Mouse (Mus musculus): ENCODE results near the gene Kctd19.
A peak's percentile ranks its signal among the peaks of the same experiment; 100 is the strongest.

The Kctd19 gene

DNA sequence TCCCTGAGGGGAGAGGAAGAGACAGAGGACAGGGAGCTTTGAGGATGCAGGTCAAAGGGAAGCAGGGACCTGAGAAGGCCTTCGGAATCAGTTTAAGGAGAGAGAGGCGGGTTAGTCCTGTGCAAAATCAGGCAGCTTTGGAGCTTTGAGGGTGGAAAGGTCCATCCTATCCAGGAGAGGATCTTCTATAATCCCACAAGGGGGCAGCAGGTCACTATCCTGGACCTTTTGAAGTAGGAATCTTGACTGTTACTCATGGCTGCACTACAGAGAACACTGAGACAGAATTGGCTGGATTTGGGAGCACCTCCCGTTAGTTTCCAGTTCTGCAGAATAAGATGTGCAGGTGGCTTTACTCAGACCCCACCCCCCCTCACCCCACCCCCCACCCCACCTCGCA is 53.7 kb downstream of the Kctd19 start:
- DNase-seq (ENCODE audit: low read depth, low spot score) = no peak

DNA sequence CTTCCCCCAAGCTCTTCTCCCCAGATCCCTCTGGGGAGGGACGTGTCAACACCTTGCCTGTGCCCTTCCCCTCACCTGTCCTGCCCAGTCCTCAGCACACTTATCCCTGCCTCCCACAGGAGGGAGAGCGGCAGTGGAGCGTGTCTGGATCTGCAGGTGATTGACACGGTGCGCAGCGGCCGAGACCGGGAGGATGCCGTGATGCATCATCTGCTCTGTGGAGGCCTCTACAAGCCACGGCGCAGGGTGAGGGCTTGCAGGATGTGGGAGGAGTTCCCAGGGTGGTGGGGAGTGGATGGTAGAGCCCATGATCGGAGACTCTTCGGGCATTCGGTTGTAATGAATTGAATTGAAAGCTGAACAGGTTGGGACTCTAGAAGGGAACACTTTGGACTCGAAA is 54.1 kb downstream of the Kctd19 start:
- no peak for DNase-seq (ENCODE audit: low read depth, low spot score)

DNA sequence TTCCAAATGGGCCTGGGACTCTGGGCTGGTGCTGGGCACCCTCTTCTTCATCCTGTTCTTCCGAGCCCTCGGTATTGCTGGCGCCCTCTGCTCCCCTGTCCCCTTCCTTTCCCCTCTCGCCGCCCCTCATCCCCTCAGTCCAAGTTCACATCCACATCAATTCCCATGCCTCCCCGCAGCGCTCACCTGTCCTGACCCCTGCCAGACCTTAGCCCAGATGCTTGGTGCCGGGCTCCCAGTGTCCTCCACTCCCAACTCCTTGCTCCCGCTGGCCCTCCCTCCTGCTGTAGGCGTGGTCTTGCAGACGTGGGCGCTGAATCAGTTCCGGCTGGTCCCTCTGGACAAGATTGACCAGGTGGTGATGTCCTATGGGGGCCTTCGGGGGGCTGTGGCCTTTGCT is 56.6 kb downstream of the Kctd19 start:
- no peak for DNase-seq (ENCODE audit: low read depth, low spot score)

DNA sequence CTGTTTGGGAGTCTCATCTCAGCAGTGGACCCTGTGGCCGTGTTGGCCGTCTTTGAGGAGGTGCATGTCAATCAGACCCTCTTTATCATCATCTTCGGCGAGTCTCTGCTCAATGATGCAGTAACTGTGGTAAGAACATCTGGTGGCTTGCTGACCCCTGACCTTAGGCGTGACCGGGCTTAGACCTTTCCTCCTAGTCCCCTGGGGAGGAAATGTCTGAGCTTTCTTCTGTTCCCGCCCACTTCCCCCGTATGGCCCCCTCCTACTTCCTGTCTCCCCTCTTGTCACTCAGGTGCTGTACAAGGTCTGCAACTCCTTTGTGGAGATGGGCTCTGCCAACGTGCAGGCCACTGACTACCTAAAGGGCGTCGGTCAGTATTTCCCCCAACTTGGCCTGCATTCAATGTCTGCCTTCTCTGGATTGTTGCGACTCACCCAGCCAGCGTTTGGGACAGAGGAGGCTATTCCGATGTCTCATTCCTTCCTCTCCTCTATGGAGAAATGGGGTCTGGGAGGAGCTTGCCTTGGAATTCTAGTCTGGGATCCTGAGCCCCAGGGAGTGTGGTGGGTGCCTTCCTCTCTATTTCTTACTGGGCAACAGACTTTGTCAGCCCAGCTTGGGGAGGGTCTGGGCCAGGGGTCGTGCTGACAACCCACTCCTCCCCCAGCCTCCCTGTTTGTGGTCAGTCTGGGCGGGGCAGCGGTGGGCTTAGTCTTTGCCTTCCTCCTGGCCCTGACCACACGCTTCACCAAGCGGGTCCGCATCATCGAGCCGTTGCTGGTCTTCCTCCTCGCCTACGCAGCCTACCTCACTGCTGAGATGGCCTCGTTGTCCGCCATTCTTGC is 57.9 kb downstream of the Kctd19 start:
- DNase-seq (ENCODE audit: low read depth, low spot score) = no peak

DNA sequence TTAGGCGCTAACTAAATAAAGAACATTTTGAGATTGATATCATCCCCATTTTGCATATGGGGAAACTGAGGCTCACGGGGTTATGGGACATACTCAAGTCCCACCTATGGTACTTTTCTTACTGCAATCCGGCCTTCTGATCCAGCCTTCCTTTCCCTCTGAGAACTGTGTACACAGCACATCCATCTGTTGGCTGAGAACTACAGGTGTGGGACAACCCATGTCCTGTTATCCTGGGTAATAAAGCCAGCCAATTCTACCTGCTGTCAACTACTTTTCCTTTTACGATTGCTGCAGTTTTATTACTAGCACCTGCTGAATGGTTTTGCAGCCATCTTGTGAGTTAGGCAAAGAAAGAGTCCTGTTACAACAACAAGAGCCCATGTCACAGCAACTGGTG is 58.8 kb downstream of the Kctd19 start:
- DNase-seq (ENCODE audit: low read depth, low spot score) = no peak

DNA sequence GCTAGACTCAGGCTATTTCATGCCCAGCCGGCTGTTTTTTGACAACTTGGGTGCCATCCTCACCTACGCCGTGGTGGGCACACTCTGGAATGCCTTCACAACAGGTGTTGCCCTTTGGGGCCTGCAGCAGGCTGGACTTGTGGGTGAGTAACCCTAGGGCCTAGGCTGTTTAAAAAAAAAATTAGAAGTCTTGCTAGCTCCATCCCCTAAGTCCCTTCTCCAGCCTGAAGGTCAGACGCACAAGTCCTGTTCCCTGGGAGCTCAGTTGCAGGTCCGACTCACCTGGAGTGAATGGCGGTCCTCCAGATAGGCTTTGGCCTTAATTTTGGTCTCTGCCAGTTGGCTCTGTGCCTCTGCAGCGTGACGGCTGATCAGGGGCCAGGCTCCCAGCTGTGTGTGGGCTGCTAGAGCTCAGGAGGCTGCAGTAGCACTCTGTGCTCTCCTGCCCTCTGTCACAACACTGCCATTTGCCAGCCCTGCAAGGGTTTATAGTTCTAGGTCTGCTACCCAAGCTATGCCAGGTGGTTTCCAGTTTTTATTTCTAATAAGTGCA is 59.6 kb downstream of the Kctd19 start:
- DNase-seq (ENCODE audit: low read depth, low spot score) = no peak

DNA sequence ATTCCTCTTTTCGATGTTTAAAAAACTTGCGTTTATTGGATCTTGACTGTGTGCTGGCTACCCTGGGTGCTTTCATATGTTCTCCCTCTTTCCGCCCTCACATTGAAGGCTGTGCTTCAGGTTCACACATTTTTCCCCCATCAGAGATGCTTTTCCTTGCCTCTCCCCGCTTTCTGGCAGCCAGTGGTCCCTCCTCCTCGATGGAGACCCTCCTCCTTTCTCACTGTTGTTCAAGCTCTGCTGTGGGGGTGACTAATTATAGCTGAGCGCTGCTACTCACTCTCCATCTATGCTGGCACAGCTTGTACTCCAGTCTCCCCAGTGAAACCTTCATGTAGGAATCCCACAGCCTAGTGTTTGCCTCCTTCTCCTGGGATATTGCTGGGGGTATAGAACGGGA is 63.1 kb downstream of the Kctd19 start:
- DNase-seq (ENCODE audit: low read depth, low spot score) = no peak

DNA sequence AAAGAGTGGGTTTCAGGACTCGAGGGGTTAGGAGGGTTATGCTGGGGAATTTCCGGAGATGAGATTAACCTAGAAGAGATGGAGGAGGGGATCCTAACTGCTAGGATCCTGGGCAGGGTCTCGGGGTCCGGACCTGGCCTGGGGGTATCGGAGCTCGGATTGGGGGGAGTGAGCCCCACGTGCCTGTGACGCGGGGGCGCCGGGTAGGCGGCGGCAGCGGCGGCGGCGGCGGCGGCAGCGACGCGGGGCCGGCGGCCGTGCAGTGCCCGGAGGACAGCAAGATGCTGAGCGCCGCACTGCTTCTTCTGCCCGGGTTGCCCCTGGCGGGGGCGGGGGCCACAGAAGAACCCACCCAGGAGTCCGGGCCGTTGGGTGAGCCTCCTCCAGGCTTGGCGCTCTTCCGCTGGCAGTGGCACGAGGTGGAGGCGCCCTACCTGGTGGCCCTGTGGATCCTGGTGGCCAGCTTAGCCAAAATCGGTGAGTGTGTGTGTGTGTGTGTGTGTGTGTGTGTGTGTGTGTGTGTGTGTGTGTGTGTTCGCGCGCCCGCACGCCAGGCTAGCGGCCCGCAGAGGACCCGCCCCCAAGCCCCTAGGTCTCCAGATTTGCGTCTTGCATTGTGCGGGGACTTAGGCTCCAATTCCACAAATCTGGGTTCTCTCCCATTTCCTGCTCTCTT is 64.1 kb downstream of the Kctd19 start:
- DNase-seq (ENCODE audit: low read depth, low spot score) = no peak

DNA sequence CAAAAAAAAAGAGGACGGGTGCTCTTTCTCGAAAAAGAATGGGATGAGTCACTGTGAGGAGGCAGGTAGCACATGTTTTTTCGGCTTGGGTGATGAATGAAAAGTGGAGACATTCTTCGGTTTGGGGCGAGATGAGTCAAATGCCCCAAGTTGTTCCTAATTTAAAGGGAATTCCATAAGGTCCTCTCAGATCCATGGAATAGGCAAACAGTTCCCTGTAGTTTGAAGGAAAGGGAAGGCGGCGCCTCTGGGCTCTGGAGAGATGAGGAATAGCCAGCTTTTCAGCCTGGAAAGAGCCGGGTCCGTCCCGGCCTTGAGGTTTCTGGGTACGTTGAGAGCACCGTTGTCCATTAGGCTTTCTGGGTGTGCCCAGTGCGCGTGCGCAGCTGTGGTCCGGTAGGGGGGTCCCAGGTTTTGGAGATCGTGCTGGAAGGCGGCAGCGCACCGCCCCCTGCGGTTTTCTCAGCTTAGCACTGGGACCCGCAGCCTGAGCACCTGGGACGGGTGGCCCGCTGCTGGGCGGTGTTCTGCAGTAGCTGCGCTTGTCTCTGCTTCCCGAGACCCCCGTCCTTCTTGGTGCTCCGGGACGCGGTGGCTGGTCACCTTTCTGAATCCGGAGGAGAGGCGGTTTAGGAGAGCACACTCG is 64.7 kb downstream of the Kctd19 start, which contains the start of gene Slc9a5:
TSS of gene Slc9a5 (plus strand) at position 394 of the 646 bp plus-strand sequence.
- DNase-seq (ENCODE audit: low read depth, low spot score) = no peak

DNA sequence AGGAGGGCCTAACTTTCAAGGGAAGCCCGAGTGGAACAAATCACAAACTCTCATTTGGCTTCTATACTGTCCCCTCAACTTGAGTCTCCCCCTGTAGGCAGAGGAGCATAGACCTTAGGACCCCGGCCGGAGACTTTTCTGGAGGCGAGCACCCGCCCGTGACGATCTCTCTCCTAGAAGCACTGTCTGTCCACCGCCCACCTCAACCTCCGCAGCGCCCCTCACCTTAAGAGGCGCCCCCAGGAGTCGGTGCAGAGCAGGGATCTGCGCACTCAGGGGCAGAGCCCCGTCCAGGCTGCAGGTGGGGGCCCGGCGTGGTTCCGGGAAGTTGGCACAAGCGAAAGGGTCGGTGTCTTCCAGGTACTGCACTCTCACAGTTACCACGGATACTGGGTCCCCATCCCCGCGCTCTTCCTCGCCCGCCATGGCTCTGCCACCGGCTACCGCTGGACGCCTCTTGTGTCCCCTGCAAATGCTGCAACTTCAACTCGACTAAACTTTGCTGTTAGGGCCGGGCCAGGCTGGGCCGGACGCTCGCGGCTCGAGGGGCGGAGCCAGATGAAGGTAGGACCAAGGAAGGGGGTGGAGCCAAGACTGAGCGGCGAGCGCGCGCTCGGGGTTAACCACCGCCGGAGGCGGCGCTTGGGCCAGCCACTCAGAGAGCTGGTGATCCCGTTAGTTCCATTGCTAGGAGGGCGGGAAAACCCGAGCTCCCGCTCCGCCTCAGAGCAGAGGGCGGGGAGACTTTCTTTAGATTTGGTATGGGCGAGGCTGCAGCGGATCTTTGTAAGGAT is 65.7 kb downstream of the Kctd19 start, which contains the start of gene Fhod1:
TSS of gene Fhod1 (minus strand) at position 526 of the 794 bp plus-strand sequence.
- DNase-seq (ENCODE audit: low read depth, low spot score) = peak; percentile 79

DNA sequence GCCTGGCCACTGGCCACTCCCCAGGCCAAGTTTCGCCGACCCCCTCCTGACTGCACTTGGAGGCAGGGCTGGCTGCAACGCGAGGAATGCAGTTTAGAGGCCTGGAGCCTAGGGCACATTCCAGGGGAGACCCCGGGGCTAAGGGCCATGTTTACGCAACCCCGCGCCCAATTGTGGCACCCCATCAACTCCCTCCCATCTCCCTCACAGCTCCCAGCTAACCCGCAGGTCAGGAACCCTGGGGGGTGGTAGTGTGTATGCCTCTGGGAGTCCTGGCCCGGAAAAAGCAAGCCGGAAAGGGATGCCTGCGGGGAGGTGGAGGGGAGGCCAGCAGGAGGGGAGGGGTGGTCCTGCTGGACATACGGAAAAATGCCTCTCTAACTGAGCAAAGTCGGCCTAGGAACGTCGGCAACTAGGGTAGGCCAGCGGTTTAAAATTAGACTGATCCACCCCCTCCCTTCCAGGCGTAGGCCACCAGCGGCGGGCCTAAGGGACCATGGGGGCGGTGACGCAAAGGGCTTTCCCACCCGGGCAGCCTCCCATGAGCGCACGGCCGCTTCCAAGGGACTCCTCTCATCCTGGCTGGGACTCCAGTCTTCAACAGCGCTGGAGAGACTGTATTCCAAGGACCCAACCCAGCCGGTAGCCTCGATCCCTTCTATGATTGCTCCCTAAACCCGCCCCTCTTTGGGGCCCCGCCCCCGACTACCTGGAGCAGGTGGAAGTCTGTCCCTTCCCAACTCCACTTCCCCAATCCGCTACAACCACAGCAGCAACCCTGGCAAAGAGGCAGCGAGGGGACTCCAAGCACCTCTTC is 66.5 kb downstream of the Kctd19 start:
- DNase-seq (ENCODE audit: low read depth, low spot score) = no peak

DNA sequence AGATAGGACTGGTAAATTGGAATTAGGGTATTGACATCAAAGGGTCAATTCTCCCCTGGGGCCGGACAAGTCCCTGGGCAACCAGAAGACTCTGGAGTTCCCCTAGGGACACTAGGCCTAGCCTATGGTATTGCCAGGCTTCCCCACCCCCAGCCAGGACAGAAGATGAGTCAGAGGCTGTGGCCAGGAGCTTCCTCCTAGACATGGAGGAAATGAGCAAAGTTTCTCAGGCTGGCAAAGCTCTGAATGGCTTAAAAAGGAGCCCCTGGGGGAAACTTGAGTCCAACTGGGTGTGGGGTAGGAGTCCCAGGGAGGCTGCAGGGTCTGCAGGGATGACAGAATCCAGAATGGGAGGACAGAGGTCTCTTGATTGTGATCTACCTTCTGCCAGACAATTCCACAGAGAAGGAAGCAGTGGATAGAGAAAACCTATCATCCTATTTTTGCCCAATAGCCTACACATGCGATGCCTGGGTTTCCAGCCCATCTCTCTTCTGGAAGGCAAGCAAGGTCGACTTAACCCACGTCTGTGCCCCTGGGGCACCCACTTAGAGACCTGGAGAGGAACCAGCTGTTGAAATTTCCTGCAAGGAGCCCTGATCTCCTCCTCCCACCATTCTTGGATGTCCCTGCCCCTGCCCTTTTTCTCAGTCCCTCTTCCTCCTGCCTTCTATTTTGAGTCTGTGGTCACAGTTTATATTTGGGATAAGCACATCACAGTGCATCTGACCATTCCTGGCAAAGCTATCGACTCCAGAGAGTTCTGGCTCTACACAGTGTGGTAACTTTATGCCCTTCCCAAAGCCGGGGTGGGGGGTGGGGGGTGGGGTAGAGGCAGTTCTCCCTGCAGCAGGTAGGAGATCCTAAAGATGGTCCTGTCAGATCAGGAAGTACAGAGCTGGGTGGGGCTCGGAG is 68.0 kb downstream of the Kctd19 start:
- no peak for DNase-seq (ENCODE audit: low read depth, low spot score)

DNA sequence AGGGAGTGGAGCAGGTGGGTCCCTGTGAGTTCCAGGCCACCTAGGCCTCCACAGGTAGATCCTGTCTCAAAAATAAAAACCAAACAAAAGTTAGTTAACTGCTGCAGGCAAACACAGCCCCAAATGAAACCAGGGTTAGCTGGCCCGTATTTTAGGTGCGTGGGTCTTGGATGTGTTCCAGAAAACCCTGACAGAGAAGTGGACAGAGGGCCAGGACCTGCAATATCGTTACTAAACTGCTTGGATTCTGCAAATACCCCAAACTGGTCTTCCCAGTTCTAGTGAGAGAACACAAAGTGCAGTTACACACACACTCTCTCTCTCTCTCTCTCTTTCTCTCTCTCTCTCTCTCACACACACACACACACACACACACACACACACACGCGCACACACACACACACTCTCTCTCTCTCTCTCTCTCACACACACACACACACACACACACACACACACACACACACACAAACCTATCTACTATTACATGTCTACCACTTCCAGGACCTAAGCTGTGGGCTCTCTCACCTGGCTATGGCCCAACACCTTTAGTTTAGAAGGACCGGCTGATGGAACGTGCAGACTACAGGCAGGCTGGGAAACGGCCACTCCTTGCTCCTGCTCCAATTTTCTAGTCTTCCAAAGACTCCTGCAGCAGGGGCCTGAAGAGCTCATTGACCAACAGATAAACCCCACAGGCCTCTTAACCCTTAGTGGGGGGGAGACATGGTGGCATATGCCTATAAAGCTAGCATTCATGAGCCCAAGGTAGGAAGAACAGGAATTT is 69.3 kb downstream of the Kctd19 start:
- no peak for DNase-seq (ENCODE audit: low read depth, low spot score)

DNA sequence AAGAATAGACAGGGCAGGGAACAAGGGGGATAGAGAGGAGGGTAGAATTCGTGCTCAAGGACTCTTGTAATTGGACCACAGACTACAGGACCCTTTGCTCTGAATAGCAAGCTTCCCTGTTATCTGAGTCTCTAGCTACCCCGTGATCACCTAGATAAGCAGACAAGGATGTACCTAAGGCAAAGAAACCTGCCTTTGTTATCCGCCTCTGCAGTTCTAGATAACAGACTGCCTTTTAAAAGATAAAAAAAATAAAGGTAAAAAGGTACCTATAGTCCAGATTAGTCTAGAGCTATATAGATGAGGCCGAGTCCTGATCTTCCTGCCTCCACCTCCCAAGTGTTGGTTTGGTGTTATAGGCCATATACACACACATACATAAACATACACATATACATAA is 70.5 kb downstream of the Kctd19 start:
- no peak for DNase-seq (ENCODE audit: low read depth, low spot score)

DNA sequence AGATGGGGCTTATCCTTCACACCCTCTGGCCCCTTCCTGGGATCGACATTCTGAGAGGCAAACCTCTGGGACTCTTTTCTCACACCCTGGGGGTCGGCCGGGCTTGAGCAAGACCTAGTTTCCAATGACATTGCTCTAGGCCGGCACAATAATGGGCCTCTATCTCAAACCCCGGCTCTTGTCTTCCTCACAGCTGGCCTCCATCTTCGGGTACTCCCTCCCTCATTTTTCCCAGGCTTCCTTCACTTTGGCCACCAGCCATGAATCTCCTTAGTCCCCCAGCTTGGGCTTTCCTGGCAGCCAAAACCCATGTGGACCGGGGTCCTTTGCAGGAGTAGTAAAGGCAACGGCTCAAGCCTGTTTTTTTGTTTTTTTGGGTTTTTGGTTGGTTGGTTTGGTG is 71.9 kb downstream of the Kctd19 start:
- no peak for DNase-seq (ENCODE audit: low read depth, low spot score)

DNA sequence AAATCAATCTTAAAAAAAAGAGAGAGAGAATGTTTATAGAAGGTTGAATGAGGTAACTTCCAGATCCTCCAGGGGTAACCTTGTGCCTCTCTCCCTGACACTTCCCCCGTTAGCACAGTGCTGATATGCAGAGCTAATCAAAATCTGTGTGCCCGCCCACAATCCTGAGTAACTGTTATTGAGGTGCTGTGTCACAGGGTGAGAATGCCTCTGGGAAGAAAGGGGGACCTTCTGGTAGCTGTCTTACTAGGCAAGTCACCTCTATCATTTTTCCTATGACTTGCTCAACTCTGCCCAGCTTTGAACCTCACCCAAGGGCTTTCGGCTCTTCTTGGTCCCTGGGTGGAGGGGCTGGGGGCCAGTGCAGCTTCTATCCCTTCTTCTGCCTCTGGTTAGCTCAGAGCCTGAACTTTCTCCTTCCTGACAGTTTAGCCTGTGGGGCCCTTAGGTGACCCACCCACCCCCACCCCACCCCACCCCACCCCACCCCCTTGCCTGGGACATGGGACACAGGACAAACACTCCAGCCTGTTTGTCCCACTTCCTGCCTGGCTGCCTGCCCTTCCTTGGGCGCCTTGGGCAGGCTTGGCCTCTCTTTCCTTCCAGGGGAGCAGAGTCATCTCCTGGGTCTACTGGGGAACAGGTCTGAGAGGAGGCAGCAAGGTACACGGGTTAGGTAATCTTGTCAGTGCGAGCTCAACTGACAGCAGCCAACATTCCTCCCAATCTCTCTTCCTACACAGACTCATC is 73.2 kb downstream of the Kctd19 start:
- DNase-seq (ENCODE audit: low read depth, low spot score) = no peak

DNA sequence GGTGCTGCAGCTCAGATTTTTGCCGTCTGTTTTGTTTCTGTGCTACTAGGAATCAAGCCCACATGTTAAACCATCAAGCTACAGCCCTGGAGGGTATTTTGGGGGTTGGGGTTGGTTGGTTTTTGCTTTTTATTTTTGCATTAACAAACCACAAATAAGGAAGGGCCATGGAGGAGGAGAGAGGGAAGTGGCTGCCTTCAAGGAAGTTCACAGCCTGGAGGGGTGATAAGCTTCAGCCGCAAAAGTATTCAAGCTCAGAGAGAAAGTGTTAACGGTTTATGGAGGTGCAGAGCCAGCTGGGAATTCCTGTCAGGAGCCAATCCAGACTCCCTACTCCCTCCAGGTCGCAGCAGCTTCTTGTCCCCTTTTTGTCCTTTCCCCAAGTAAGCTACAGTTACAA is 74.3 kb downstream of the Kctd19 start:
- no peak for DNase-seq (ENCODE audit: low read depth, low spot score)

Measured in brain, embryonic 18.5 days (tissue).